Mouse (Mus musculus) midbrain, embryonic 13.5 days (tissue): ENCODE results near the gene Myo18b. TPM values are rescaled to one million over a fixed set of nuclear protein-coding genes. Genes with fewer than 3 reads are reported as not detected.
A peak's percentile ranks its signal among the peaks of the same experiment; 100 is the strongest.

Experiments
- ATAC-seq: fragments of 200-750 bp; cut with Nextera tagmentation; 2 replicates; pipeline ENCODE4 v1.8.0; 2017; ENCODE audit warnings: mild to moderate bottlenecking, moderate TSS enrichment, moderate library complexity
- H3K27ac ChIP-seq: fragments of 300-500 bp; sonication (generic); 2 replicates; pipeline ENCODE4 v1.5.1; 2015; ENCODE audit warnings: inconsistent platforms, mild to moderate bottlenecking, moderate library complexity
- H3K27me3 ChIP-seq: fragments of 300-500 bp; sonication (generic); 2 replicates; pipeline ENCODE4 v1.6.1; 2015; ENCODE audit warnings: mild to moderate bottlenecking, inconsistent platforms
- H3K36me3 ChIP-seq: fragments of 300-500 bp; sonication (generic); 2 replicates; pipeline ENCODE4 v1.6.1; 2015; ENCODE audit warnings: mild to moderate bottlenecking, inconsistent platforms
- H3K4me1 ChIP-seq: fragments of 300-500 bp; sonication (generic); replicated peaks from 2 replicates; pipeline ENCODE4 v1.6.1; 2015; ENCODE audit warnings: inconsistent platforms
- H3K4me2 ChIP-seq: fragments of 300-500 bp; sonication (generic); replicated peaks from 2 replicates; pipeline ENCODE4 v1.6.1; 2015; ENCODE audit warnings: moderate library complexity, mild to moderate bottlenecking, inconsistent platforms
- H3K4me3 ChIP-seq: fragments of 300-500 bp; sonication (generic); replicated peaks from 2 replicates; pipeline ENCODE4 v1.5.1; 2015; ENCODE audit warnings: mild to moderate bottlenecking, inconsistent platforms
- H3K9ac ChIP-seq: fragments of 300-500 bp; sonication (generic); replicated peaks from 2 replicates; pipeline ENCODE4 v1.6.1; 2015; ENCODE audit warnings: mild to moderate bottlenecking, inconsistent platforms
- H3K9me3 ChIP-seq: fragments of 300-500 bp; sonication (generic); 2 replicates; pipeline ENCODE4 v1.6.1; 2016; ENCODE audit warnings: mild to moderate bottlenecking, inconsistent platforms
- WGBS: fragments of 180-500 bp; shearing (Covaris S2); methylation state at CpG from one replicate; pipeline ENCODE4 v1.1.7; 2015; 5-methylcytosine and 5-hydroxymethylcytosine counted together
- polyA plus RNA-seq: library from polyadenylated mRNA; unstranded; fragments of >200 nt; fragmentation: Nextera tagmentation; extraction: Ambion mirVana; gene quantifications from 2 replicates; pipeline ENCODE4 v1.2.1, GENCODE M21; 2015

Myo18b gene
- polyA plus RNA-seq, 1 experiment from 2014 or later = 2.3 TPM

DNA sequence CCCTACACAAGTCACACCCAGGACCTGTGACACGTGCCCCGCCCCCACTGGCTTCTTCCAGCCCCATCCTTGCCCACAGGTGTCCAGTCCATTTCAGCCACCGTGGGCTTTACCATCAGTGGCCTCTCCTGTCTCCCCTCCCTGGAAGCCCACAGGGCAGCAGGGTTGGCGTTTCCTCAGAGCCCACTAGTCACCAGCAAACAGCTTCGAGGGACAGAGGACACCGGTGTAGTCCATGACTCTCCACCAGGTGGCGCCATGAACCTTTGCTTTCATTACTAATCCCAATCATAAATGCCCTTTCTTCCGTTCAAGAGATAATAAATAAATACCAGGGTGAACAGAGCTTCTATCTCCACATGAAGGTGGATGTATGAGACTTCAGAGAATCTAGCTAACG is 25.4 kb downstream of the Myo18b start:
- Histone ChIP-seq H3K4me2 (no peak overlapping the region), H3K9me3 (no peaks in the 10 kb centered on the region), H3K27ac (no peak overlapping the region), H3K4me3 (no peak overlapping the region), H3K4me1 (no peaks in the 10 kb centered on the region), H3K27me3 (peaks cover 26% of the 10 kb centered on the region), H3K9ac (no peak overlapping the region), H3K36me3 (no peaks in the 10 kb centered on the region)
- 24% methylated on average over 9 of the region's 9 CpGs for WGBS
- 0 out of 2 replicates have a peak, but pooled peaks have one; percentile 21 for ATAC-seq

DNA sequence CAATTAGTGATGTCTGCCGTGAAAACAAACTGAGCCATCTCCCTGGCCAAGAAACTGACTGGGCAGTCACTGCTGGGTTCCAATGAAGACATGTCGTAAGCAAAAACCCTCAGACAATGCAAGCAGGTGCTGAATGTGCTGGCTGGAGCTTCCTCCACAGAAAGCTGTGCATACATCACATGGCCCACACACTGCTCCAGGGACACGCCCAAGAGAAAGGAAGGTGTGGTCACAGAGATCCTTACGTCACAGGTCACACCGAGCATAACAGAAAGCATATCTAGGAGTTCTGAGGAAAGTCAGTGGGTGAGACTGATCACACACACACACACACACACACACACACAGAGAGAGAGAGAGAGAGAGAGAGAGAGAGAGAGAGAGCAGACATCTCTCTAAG is 27.5 kb downstream of the Myo18b start:
- Histone ChIP-seq H3K4me3 (no peak overlapping the region), H3K9ac (no peak overlapping the region), H3K27me3 (peaks cover 27% of the 10 kb centered on the region), H3K27ac (no peak overlapping the region), H3K4me2 (no peak overlapping the region), H3K9me3 (no peaks in the 10 kb centered on the region), H3K36me3 (no peaks in the 10 kb centered on the region), H3K4me1 (no peaks in the 10 kb centered on the region)
- 85% methylated on average over 5 of the region's 5 CpGs for WGBS
- ATAC-seq = no peak

DNA sequence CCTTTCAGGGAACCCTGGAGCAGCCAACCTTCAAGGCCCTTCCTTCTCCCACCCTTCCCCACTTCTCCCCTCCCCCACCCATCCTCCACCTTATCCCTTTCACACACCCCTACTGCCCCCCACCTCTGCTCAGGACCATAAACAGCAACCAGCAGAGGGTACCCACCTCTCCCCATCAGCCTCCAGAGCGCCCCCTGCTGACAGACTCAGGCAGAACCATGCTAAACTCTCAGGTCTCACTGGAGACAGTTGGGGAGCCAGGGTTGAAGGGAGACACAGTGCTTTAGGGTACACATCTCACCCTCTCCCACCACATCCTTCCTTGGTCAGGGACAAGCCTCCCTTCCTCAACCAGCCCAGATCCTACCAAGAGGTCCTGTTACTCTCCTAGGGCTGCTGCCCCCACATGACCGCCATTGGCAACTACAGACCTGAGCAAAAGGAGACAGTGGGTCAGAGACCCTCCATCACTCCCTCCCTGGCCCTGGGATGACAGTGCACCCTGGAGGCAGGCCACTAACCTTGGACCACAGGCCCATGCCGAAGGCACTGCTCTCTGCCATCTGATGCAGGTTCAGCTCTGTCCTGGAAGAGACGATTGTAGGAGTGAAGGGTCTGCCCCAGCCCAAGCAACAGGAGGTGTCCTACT is 31.3 kb downstream of the Myo18b start:
- H3K27ac ChIP-seq = no peak overlapping the region
- H3K27me3 ChIP-seq = 0 out of 2 replicates have a peak, but pooled peaks cover 12% of the 10 kb centered on the region
- no peak overlapping the region for H3K4me2 ChIP-seq
- peaks cover 7% of the 10 kb centered on the region for H3K4me1 ChIP-seq
- 0 out of 2 replicates have a peak, but pooled peaks have one; percentile 53 for ATAC-seq
- H3K4me3 ChIP-seq = no peak overlapping the region
- no peaks in the 10 kb centered on the region for H3K36me3 ChIP-seq
- WGBS = 52% methylated on average over 4 of the region's 4 CpGs
- H3K9me3 ChIP-seq = no peaks in the 10 kb centered on the region
- no peak overlapping the region for H3K9ac ChIP-seq

DNA sequence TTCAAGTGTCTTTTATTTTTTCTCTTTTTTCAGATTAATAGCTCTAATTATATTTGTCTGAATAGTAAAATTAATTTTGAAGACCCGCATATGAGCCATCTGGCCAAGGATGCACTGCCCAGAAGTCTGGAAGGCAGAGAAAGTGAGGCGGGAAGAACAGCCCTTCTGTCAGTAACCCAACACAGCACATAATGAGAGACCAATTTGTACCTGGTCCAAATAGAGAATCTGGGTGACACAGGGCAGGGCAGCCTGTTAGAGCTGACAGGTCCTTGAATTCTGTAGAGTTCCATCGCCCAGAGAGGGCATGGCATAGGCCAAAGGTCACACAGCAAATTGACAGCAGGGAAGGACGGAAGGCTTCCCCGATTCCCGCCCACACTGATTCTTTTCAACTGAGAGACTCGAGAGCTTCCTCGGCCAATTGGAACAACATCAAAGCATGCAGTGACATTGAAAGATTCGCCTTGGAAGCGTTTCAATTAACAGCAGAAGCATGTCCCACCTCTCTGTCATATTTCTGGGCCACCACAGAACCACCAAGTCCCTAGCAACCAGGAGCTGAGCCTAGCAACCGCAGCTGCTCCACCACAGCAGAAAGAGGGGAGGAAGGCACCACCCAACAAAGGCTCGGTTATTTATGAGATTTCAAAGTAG is 36.7 kb downstream of the Myo18b start:
- 29% methylated on average over 12 of the region's 12 CpGs for WGBS
- Histone ChIP-seq H3K4me1 (peaks cover 17% of the 10 kb centered on the region), H3K27ac (peak overlapping the region; percentile 30), H3K4me3 (no peak overlapping the region), H3K36me3 (no peaks in the 10 kb centered on the region), H3K27me3 (0 out of 2 replicates have a peak, but pooled peaks cover 6% of the 10 kb centered on the region), H3K4me2 (no peak overlapping the region), H3K9ac (no peak overlapping the region), H3K9me3 (no peaks in the 10 kb centered on the region)
- peak; percentile 57; the same call in 1 of the 2 replicates for ATAC-seq

DNA sequence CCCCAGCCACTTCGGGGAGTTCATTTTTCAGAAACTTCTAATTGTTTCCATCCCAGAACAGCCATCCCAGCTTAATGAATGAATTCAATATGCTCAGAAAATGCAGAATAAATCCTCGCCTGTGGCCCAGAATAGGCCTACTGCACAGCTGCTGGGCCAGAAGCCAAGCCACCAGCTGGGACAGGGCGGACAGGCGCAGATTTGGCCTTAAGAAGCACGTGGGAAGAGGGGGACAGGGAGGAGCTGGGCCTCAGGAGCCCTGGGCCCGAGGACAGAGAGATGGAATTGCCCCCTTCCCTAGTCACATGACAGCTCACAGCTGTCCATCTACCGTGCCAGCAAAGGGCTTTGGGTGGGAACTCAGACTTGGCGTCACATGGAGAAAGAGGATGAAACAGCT is 43.0 kb downstream of the Myo18b start:
- WGBS = 9% methylated on average over 8 of the region's 8 CpGs
- H3K4me1 ChIP-seq = peaks cover 57% of the 10 kb centered on the region

DNA sequence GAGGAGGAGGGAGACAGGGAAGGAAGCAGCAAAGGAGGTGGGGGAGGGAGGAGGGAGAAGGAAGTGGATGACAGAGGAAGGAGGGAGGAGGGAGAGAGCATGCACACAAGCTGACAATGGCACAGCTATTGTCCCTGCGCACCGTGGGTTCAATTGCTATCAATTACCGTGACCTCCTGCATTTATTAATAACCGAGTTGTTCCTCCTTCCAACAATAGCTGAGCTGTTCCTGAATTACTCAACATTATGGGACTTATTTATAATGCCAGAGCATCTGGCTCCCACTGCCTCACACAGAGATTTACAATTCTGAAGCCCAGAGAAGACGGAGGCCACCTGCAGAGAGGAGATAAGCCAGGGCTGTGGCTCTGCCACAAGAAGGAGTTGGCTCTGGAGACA is 44.8 kb downstream of the Myo18b start:
- ATAC-seq = peak; percentile 38; the same call in 1 of the 2 replicates
- Histone ChIP-seq H3K4me1 (peaks cover 70% of the 10 kb centered on the region), H3K36me3 (no peaks in the 10 kb centered on the region), H3K4me2 (no peak overlapping the region), H3K4me3 (no peak overlapping the region), H3K9me3 (no peaks in the 10 kb centered on the region), H3K27ac (peak overlapping the region; percentile 81), H3K27me3 (0 out of 2 replicates have a peak, but pooled peaks cover 15% of the 10 kb centered on the region), H3K9ac (no peak overlapping the region)
- WGBS = 13% methylated on average over 5 of the region's 5 CpGs

More for the DNA sequence above, 43.0 kb downstream of the Myo18b start:
- peak overlapping the region; percentile 81 for H3K27ac ChIP-seq
- H3K27me3 ChIP-seq = 0 out of 2 replicates have a peak, but pooled peaks cover 6% of the 10 kb centered on the region
- H3K36me3 ChIP-seq = no peaks in the 10 kb centered on the region
- no peaks in the 10 kb centered on the region for H3K9me3 ChIP-seq
- peak; percentile 72 for ATAC-seq
- H3K9ac ChIP-seq = no peak overlapping the region
- H3K4me2 ChIP-seq = no peak overlapping the region
- no peak overlapping the region for H3K4me3 ChIP-seq

DNA sequence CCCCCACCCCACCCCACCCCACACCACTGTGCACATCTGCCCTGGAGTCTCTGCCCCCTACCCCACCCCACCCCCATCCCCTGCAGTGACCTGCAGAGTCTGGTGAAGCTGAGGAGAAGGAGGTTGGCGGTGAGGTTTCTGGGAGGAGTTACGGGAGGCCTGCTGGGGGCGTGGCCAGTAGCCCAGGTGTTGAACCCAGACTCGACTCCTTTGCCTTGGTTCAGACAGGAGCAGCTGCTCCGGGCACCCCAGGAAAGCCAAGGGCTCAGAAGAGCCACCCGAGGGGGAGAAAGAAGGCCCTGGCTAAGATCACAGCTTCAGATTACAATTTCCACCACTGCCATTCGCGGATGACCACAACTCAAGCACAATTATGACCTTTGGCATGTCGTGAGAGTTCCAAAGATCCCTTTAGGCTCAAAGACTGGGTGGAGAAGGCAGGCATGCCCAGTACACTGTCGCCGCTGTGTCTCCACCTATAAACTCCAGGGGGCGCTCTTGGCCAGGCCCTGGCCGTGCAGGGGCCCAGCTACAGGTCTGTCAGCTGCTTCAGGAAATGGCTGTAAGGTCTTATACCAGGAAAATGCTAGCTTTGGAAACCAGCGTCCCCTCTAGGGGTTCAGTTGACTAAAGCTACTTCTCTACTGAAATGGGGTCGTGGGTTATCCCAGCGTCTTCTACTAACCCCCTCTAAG is 47.4 kb downstream of the Myo18b start:
- Histone ChIP-seq H3K36me3 (no peaks in the 10 kb centered on the region), H3K4me1 (peaks cover 87% of the 10 kb centered on the region), H3K27me3 (0 out of 2 replicates have a peak, but pooled peaks cover 9% of the 10 kb centered on the region), H3K4me3 (no peak overlapping the region), H3K4me2 (peak overlapping the region; percentile 22), H3K27ac (no peak overlapping the region), H3K9ac (0 out of 2 replicates have a peak overlapping the region, but pooled peaks have one; percentile 25), H3K9me3 (no peaks in the 10 kb centered on the region)
- ATAC-seq = peak; percentile 35; the same call in 1 of the 2 replicates
- 6% methylated on average over 16 of the region's 16 CpGs for WGBS

DNA sequence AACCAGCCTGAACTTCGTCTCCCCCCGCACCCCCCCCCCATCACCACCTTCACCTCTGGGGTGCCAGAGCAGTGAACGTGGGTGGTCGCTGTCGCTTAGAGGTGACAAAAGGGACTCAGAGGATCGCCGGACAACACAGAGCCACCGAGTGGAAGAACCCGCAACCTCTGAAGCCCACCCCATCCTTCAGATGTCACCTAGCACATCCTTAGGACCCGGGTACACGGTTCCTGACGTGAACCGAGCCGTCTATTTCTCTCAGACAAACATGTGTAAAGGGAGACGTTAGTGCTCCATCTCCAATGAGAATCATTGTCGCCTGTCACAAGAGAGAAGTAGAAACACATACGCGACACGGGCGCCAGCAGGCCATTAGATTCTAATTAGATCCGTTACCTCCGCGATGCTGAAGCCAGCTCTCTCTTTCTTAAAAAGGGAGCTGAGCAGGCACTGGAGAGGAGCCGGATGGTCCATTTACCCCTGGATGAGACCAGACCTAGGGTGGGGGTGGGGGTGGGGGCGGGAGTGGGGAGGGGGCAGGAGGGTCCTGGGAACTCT is 48.1 kb downstream of the Myo18b start:
- WGBS = 6% methylated on average over 25 of the region's 25 CpGs
- 0 out of 2 replicates have a peak overlapping the region, but pooled peaks have one; percentile 16 for H3K9ac ChIP-seq

DNA sequence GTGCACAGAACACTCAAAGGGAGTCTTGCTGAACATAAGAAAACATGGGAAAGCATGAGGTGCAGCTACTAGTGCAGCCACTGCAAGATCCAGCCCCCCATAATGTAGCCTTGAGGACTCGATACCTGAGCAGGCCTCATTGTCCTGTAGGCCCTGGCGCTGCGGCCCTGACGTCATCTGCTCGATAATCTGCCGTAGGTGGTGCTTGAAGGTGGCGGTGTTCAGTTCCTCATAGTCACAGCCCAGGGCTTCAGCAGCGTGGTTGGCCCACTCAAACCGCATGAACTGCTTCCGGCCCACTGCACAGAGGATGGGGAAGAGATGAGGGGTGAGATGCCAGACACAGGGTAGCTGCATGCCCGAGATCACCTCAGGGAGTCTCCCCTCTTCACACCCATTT is 50.0 kb downstream of the Myo18b start:
- ATAC-seq = no peak
- H3K9ac ChIP-seq = no peak overlapping the region
- 79% methylated on average over 11 of the region's 11 CpGs for WGBS
- H3K9me3 ChIP-seq = no peaks in the 10 kb centered on the region
- H3K4me1 ChIP-seq = peaks cover 88% of the 10 kb centered on the region
- no peaks in the 10 kb centered on the region for H3K36me3 ChIP-seq
- H3K4me2 ChIP-seq = no peak overlapping the region
- no peak overlapping the region for H3K4me3 ChIP-seq
- H3K27ac ChIP-seq = 0 out of 2 replicates have a peak overlapping the region, but pooled peaks have one; percentile 10
- H3K27me3 ChIP-seq = 0 out of 2 replicates have a peak, but pooled peaks cover 9% of the 10 kb centered on the region

More for the DNA sequence above, 48.1 kb downstream of the Myo18b start:
- Histone ChIP-seq H3K27me3 (0 out of 2 replicates have a peak, but pooled peaks cover 9% of the 10 kb centered on the region), H3K27ac (peak overlapping the region; percentile 53; the same call in 1 of the 2 replicates), H3K36me3 (no peaks in the 10 kb centered on the region), H3K9me3 (no peaks in the 10 kb centered on the region), H3K4me1 (peaks cover 87% of the 10 kb centered on the region), H3K4me2 (peak overlapping the region; percentile 22), H3K4me3 (no peak overlapping the region)
- ATAC-seq = no peak

DNA sequence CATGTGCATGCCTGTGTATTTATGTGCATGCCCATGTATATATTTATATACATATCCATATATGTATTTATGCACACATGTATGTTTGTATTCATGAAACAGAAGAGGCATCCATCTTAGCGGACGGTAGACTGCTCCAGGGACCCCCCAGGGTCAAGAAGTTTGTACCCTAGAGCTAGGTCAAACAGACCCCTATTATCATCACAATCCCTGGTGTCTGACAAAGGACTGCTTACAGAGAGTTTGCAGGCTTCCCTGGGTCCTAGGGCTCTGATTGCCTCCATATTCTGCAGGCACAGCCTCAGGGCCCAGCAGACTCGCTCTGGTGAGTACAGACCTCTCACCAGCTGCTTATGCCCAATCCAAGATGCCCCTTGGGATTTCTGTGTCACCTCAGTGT is 51.7 kb downstream of the Myo18b start:
- Histone ChIP-seq H3K27me3 (0 out of 2 replicates have a peak, but pooled peaks cover 9% of the 10 kb centered on the region), H3K4me2 (no peak overlapping the region), H3K4me1 (peaks cover 73% of the 10 kb centered on the region), H3K9ac (no peak overlapping the region), H3K36me3 (no peaks in the 10 kb centered on the region), H3K27ac (peak overlapping the region; percentile 88), H3K4me3 (no peak overlapping the region), H3K9me3 (no peaks in the 10 kb centered on the region)
- WGBS = 21% methylated on average over 3 of the region's 3 CpGs
- ATAC-seq = no peak

DNA sequence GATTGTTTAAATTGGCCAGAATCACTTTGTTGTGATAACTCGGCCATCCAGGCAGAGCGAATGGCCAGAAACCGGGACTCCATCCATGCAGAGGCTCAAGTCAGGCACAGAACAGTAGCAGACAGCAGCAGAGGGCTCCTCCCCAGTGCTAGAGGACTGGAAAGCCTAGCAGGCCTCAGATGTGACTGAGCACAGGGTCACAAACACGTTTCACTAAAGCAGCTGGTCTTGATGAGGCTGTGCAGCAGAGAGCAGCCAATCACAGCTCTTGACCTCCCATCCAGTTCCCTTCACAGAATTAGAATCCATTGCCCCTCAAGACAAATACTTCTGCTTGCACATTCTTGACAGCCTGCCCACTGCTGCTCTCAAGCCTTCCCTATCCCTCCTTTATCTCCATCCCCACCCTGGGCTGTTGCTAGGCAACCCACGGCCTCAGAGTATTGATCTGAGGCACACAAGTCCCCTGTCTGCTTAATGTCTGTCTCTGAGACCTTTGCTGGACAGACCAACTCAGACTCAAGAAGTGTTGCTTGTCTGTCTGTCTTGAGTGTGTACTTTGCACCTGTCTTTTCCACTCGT is 52.4 kb downstream of the Myo18b start:
- ATAC-seq = peak; percentile 71
- no peak overlapping the region; the same call in 1 of the 2 replicates for H3K9ac ChIP-seq
- no peak overlapping the region for H3K4me3 ChIP-seq
- no peaks in the 10 kb centered on the region for H3K36me3 ChIP-seq
- H3K4me1 ChIP-seq = peaks cover 66% of the 10 kb centered on the region
- H3K27ac ChIP-seq = peak overlapping the region; percentile 88
- no peaks in the 10 kb centered on the region for H3K9me3 ChIP-seq
- H3K27me3 ChIP-seq = 0 out of 2 replicates have a peak, but pooled peaks cover 9% of the 10 kb centered on the region
- 19% methylated on average over 6 of the region's 6 CpGs for WGBS
- no peak overlapping the region for H3K4me2 ChIP-seq
